Mouse (Mus musculus) granulocyte monocyte progenitor cell, adult 5-6 weeks (primary cell): ENCODE results near the gene Mbnl2. TPM values are rescaled to one million over a fixed set of nuclear protein-coding genes. Genes with fewer than 3 reads are reported as not detected.
A peak's percentile ranks its signal among the peaks of the same experiment; 100 is the strongest.

Experiments
- ATAC-seq: replicated peaks from 2 replicates; pipeline ENCODE4 v1.8.0; 2016; ENCODE audit warnings: mild to moderate bottlenecking, moderate TSS enrichment, inconsistent platforms; ENCODE audit not compliant: poor library complexity, severe bottlenecking
- total RNA-seq, 2 experiments: library from RNA; stranded (forward) in 1 of 2; stranded (reverse) in 1 of 2; fragments of 200-712, 200-1000 nt in 1 of 2; fragments of >200 nt in 1 of 2; fragmentation: Nextera tagmentation in 1 of 2; gene quantifications; 2 replicates each; pipeline ENCODE4 v1.2.3; 2014 to 2017

The Mbnl2 gene
- total RNA-seq (2014; fragmentation: Nextera tagmentation) (55.0 and 74.3 TPM in 2 replicates), total RNA-seq (2017) (66.8 and 83.5 TPM in 2 replicates)

GRCm38 (mm10) chr14:120275246-120276238 is at the start of gene Mbnl2:
TSS of gene Mbnl2 (plus strand) at chr14:120275669.
- ATAC-seq, result peak; percentile 64

- ATAC-seq, result no peak
Measured at GRCm38 (mm10) chr14:120232076-120232496, 43.4 kb upstream of the Mbnl2 start.

DNA sequence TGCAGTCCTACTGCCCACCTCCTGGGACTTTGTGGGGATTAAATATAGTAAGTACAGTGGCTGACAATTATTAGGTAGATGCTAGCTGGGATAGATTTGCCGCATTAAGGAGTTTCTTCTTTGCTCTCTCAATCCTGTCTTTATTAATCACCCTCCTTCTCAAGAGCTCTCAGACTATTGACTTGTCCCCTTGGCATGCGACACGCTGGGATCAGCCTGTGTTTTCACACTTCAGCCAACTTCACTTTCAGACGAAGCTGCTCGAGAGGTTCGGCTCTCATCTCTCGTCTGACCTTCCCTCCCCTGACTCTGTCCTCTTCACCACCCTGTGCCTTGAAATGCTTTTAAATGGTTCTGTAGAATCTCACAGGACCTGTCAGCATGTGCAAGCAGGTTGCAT is 39.9 kb upstream of the Mbnl2 start:
- no peak for ATAC-seq

DNA sequence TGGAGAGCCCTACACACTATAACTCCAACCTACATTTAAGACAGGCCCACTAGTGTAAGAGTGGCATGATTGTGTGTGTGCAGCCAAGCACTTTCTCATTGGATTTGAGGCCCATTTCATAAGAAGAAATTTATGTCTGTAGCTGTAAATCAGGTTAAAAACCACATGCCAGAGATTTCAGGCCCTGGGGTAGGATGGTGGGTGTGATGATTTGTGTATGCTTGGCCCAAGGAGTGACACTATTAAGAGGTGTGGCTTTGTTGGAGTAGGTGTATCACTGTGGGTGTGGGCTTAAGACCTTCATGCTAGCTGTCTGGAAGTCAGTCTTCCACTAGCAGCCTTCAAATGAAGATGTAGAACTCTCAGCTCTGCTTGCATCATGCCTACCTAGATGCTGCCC is 37.0 kb upstream of the Mbnl2 start:
- ATAC-seq, result no peak

- no peak for ATAC-seq
Measured at GRCm38 (mm10) chr14:120240209-120240608, 35.3 kb upstream of the Mbnl2 start.

GRCm38 (mm10) chr14:120242711-120243110 is 32.8 kb upstream of the Mbnl2 start:
- ATAC-seq, result no peak

GRCm38 (mm10) chr14:120245081-120245705 is 30.3 kb upstream of the Mbnl2 start:
- no peak for ATAC-seq

DNA sequence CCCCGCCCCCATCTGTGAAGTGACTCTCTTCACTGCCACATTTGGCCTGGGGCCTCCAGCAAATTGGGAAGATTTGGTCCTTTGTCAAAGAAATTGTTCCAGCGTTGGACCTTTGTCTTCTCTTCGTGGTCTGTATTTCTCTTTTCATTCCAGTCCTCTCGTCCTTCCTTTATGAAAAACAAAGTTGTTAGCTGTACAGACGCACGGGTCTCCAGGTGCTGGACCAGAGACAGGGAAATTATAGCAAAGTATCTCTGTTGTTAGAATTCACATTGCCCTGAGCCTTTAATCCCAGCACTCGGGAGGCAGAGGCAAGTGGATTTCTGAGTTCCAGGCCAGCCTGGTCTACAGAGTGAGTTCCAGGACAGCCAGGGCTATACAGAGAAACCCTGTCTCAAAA is 22.1 kb upstream of the Mbnl2 start:
- no peak for ATAC-seq

GRCm38 (mm10) chr14:120256146-120256545 is 19.3 kb upstream of the Mbnl2 start:
- ATAC-seq, result no peak

GRCm38 (mm10) chr14:120256623-120257384 is 18.7 kb upstream of the Mbnl2 start:
- no peak for ATAC-seq

DNA sequence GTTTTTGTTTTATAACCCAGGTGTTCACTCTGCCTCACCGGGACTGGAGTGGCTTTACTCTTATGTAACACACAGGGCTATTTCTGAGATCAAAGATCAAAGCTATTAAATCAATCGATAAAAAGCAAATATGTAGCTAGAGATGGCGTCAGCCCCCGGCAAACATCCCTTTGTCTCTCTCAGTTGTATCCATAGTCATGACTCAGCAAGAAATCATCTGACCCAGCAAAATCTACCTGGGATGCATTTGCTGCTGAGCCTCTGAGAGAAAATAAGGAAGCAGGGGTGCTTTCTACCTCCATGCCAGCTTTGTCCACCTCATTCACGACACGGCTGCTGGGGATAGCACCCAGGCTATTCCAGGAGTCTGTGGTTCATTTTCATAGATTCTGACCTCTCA is 18.0 kb upstream of the Mbnl2 start:
- no peak for ATAC-seq

GRCm38 (mm10) chr14:120259426-120259825 is 16.0 kb upstream of the Mbnl2 start:
- ATAC-seq, result no peak

DNA sequence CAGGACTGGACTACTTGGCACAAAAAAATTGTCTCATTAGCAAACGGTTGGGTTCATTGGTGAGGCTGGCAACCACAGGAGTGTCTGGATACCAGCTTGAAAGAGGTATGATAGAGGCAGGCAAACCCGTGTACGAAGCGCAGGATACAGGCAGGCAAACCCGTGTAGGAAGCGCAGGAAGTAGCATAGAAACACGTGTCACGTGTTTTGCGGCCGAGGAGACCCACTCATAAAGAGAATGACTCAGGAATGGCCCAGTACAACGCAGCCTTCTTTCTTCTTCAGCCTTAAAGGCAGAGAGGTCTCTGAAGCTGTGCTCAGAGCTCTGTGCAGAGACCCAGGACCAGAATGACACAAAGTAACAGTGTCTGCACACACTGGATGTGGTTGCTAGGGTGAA is 13.9 kb upstream of the Mbnl2 start:
- no peak for ATAC-seq

DNA sequence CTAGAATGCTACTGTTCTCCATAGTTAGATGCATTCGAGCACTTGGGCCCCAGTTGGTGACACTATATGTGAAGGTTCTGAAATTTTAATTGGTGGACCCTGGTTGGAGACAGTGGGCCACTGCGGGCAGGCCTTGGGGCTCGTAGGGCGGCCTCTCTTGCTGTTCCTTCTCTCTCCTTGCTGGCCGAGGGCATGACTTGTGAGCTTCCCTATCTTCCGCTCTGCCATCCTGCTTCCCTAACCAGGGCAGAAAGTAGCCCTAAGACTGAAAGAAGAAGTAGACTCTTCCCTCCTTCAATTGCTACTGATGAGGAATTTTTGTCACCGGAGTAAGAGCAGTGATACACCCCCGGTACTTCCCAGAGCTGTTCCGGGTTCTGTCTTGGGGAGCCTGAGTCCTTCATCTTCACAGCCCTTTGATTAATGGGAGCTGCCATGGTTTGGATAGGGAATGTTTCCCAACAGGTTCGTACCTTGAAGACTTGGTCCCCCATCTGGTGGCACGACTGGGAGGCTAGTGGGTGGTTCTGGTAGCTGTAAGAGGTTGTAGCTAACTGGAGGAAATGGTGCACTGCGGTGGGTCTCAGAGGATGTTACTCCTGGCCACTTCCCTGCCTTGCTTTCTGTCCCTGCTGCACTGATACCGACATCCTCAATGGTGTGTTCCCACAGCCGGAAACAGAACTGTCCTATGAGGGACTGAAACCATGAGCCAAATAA is 12.6 kb upstream of the Mbnl2 start:
- ATAC-seq, result peak; percentile 75

GRCm38 (mm10) chr14:120263380-120264135 is 11.9 kb upstream of the Mbnl2 start:
- ATAC-seq, result peak; percentile 75

- ATAC-seq, result no peak
Measured at GRCm38 (mm10) chr14:120265886-120266285, 9.6 kb upstream of the Mbnl2 start.

GRCm38 (mm10) chr14:120267130-120267529 is 8.3 kb upstream of the Mbnl2 start:
- ATAC-seq, result no peak

DNA sequence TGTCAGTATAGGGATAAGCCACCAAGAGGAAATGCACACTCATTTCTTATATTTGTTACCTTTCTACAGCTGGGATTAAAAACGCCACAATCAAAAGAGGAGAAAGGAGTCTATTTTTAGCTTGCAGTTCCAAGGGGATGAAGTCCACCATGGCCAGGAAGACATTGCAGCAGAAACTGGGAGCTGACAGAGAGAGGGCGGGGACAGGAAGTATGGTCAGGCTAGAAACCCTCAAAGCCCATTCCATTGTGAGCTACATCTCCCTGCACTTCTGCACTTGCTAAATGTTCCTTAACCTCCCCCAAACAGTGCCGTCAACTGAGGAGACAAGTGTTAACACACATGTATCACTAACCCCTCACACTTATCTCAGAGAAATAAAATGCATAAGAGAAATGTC is 5.4 kb upstream of the Mbnl2 start:
- peak; percentile 74 for ATAC-seq

GRCm38 (mm10) chr14:120270633-120271032 is 4.8 kb upstream of the Mbnl2 start:
- ATAC-seq, result no peak
